7 mouse cellular contexts compared by ENCODE assay signal in genomic region chr19:10025169-10025875, GRCm38 (mm10). TPM values are rescaled to one million over a fixed set of nuclear protein-coding genes. Genes with fewer than 3 reads are reported as not detected.
DNase-seq lines count a peak whose midpoint lies in the region; ATAC-seq lines count a peak whose summit lies in the region.

No protein-coding gene starts in this region.

- peaks cover 30% of the 10 kb centered on the region for H3K4me1 ChIP-seq in heart, embryonic 16.5 days (ENCODE audit: control insufficient read depth, insufficient read depth, low read length)
- no peaks in the 10 kb centered on the region for H3K4me1 ChIP-seq in midbrain, embryonic 16.5 days (ENCODE audit: control insufficient read depth, insufficient read depth, low read length)

- no peak overlapping the region for H3K4me3 ChIP-seq in heart, embryonic 16.5 days (ENCODE audit: low read length)
- H3K4me3 ChIP-seq in midbrain, embryonic 16.5 days (ENCODE audit: low read depth, low read length) = no peak overlapping the region

- H3K4me2 ChIP-seq in heart, embryonic 16.5 days (ENCODE audit: low read depth, low read length) = peak overlapping the region; percentile 31; the same call in 1 of the 2 replicates
- H3K4me2 ChIP-seq in midbrain, embryonic 16.5 days (ENCODE audit: low read length) = no peak overlapping the region

- H3K27ac ChIP-seq in heart, embryonic 16.5 days (ENCODE audit: low read length) = peak overlapping the region; percentile 79
- H3K27ac ChIP-seq in midbrain, embryonic 16.5 days (ENCODE audit: low read length) = peak overlapping the region; percentile 50

- no peaks in the 10 kb centered on the region for H3K9me3 ChIP-seq in heart, embryonic 16.5 days (replicated peaks; ENCODE audit: control insufficient read depth, low read length)
- no peaks in the 10 kb centered on the region for H3K9me3 ChIP-seq in midbrain, embryonic 16.5 days (replicated peaks; ENCODE audit: control insufficient read depth, low read length, poor library complexity, severe bottlenecking)

- peak overlapping the region; percentile 31 for H3K9ac ChIP-seq in heart, embryonic 16.5 days (ENCODE audit: low read length)
- H3K9ac ChIP-seq in midbrain, embryonic 16.5 days (ENCODE audit: low read depth, low read length) = no peak overlapping the region

- DNase-seq in right cerebral cortex, postnatal 14 days = peak; percentile 43
- DNase-seq in right cerebral cortex, adult 18-20 months = no peak
- peak; percentile 64 for DNase-seq in embryo, embryonic 11 days
- peak; percentile 83 to 91 for DNase-seq in kidney, postnatal 25 days
- DNase-seq in thymus, adult 18-20 months = no peak

- no peaks in the 10 kb centered on the region for H3K27me3 ChIP-seq in heart, embryonic 16.5 days (ENCODE audit: control insufficient read depth, insufficient read depth, low read length)
- H3K27me3 ChIP-seq in midbrain, embryonic 16.5 days (ENCODE audit: control insufficient read depth, insufficient read depth, low read depth, low read length) = no peaks in the 10 kb centered on the region

- WGBS in heart, embryonic 16.5 days = 7% methylated on average over 8 of the region's 8 CpGs
- 28% methylated on average over 8 of the region's 8 CpGs for WGBS in midbrain, embryonic 16.5 days

- peak; percentile 66 for ATAC-seq in heart, embryonic 16.5 days (replicated peaks; ENCODE audit: extremely low read depth, insufficient read depth, low FRiP score)
- peak; percentile 61 for ATAC-seq in midbrain, embryonic 16.5 days

- no peaks in the 10 kb centered on the region for H3K36me3 ChIP-seq in heart, embryonic 16.5 days (ENCODE audit: control insufficient read depth, insufficient read depth)
- no peaks in the 10 kb centered on the region for H3K36me3 ChIP-seq in midbrain, embryonic 16.5 days (ENCODE audit: control insufficient read depth, insufficient read depth, low read length)

RNA-seq across cellular contexts. Expression of gene Fads3, which starts 16.0 kb away (rescaled TPM):
- polyA plus RNA-seq in heart, embryonic 16.5 days (2015; fragmentation: Nextera tagmentation; extraction: Ambion mirVana) = 31.5 and 46.1 TPM in 2 replicates
- polyA plus RNA-seq in midbrain, embryonic 16.5 days (2015; fragmentation: Nextera tagmentation; extraction: Ambion mirVana) = 31.6 and 38.2 TPM in 2 replicates

RNA-seq across cellular contexts. Expression of gene Rab3il1, which starts 23.9 kb away (rescaled TPM):
- polyA plus RNA-seq in heart, embryonic 16.5 days (2015; fragmentation: Nextera tagmentation; extraction: Ambion mirVana) = 22.1 and 24.0 TPM in 2 replicates
- 21.4 and 21.8 TPM in 2 replicates for polyA plus RNA-seq in midbrain, embryonic 16.5 days (2015; fragmentation: Nextera tagmentation; extraction: Ambion mirVana)

RNA-seq across cellular contexts. Expression of gene Best1, which starts 23.9 kb away (rescaled TPM):
- polyA plus RNA-seq in heart, embryonic 16.5 days (2015; fragmentation: Nextera tagmentation; extraction: Ambion mirVana) = 0.28 and 0.30 TPM in 2 replicates
- 2.9 TPM in 2 replicates for polyA plus RNA-seq in midbrain, embryonic 16.5 days (2015; fragmentation: Nextera tagmentation; extraction: Ambion mirVana)

RNA-seq across cellular contexts. Expression of gene Fth1, which starts 44.9 kb away (rescaled TPM):
- polyA plus RNA-seq in heart, embryonic 16.5 days (2015; fragmentation: Nextera tagmentation; extraction: Ambion mirVana) = 1,934 and 2,252 TPM in 2 replicates
- 1,587 and 1,694 TPM in 2 replicates for polyA plus RNA-seq in midbrain, embryonic 16.5 days (2015; fragmentation: Nextera tagmentation; extraction: Ambion mirVana)

Comparison
In these comparisons a context has a peak if more than half of its experiments do, and no peak if none do; other contexts are left out.
1. DNase-seq: peak in right cerebral cortex, postnatal 14 days (single experiment), embryo, embryonic 11 days (single experiment) and kidney, postnatal 25 days (2 of 2); none in right cerebral cortex, adult 18-20 months (single experiment) and thymus, adult 18-20 months (0 of 2).